Mouse (Mus musculus) mammary gland, adult 2 months (tissue): ENCODE measurements around the gene Scgb2b15. TPM values are rescaled to one million over a fixed set of nuclear protein-coding genes. Genes with fewer than 3 reads are reported as not detected.

Experiments used
- polyA plus RNA-seq: library from polyadenylated mRNA; depleted of rRNA; stranded (reverse); fragments of >200 nt; gene quantifications from 2 replicates; pipeline ENCODE4 v1.2.3, GENCODE M21; 2012; ENCODE audit warnings: low replicate concordance; rRNA removed

Scgb2b15 gene
- polyA plus RNA-seq = not detected in 2 replicates

GRCm38 (mm10) chr7:32829562-32829961, at the start of gene Scgb2b15:
Scgb2b15 (minus strand) TSS chr7:32829662.

GRCm38 (mm10) chr7:32836254-32836653, 6.8 kb upstream of the Scgb2b15 start, which contains the start of gene Scgb1b15:
Scgb1b15 (plus strand) TSS chr7:32836554.

Other genes starting within 250 kb of the Scgb2b15 start
- gene Scgb1b15, start 6.9 kb upstream of the Scgb2b15 start, polyA plus RNA-seq = not detected in 2 replicates
- gene Scgb2b17, start 226.9 kb upstream of the Scgb2b15 start, polyA plus RNA-seq = not detected in 2 replicates
- not detected in 2 replicates for gene Scgb1b17, start 233.8 kb upstream of the Scgb2b15 start, polyA plus RNA-seq